Mouse (Mus musculus): ENCODE data around the gene Susd2. TPM values are rescaled to one million over a fixed set of nuclear protein-coding genes. Genes with fewer than 3 reads are reported as not detected.

Susd2 gene
- polyA plus RNA-seq (2014; fragmentation: Nextera tagmentation; extraction: Ambion mirVana), result 1.8 and 2.4 TPM in 2 replicates

DNA sequence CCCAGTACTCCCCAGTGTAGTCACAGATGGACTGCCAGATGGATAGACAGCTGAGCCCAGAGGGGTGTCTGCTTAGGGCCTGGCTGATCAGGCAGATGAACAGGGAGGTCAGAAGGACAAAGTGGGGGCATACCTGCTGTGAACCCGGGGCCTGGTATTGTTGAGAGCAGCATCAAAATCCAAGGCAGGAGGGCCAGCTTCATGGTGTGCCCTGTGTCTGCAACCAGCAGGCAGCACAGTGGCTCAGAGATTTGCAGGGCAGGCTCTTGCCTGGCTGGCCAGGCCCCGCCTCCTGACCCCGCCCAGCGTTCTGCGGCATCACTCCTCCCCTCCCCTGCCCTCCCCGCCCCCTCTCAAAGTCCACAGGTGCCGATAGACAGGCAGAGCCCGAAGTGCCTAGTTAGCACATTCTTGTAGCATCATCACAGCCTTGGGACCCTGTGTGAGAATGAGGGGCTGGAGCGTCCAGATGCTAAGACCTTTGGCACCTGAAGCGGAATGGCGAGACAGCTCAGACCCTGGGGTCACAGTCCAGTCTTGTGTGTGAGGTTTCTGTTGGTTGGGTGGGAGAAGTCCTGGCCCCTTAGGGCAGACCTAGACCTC, at the start of gene Susd2:
Gene Susd2, minus strand, starts transcription at position 268 of the 603 bp plus-strand sequence.
- peak within 1 kb of the TSS; percentile 14; the same call in 1 of the 2 replicates for H3K4me2 ChIP-seq (ENCODE audit: low read depth)
- 0 out of 2 replicates have a peak within 1 kb of the TSS, but pooled peaks have one; percentile 39 for H3K27ac ChIP-seq (ENCODE audit: low read depth, low read length)
- DNase-seq (ENCODE audit: low spot score) (peak; percentile 64), ATAC-seq (ENCODE audit: insufficient read depth, low FRiP score, low TSS enrichment) (peak; percentile 48)
- H3K4me1 ChIP-seq (ENCODE audit: control insufficient read depth, insufficient read depth, low read length), result peaks cover 12% of the 10 kb centered on the region; the same call in 1 of the 2 replicates
- WGBS, result 4% methylated on average over 10 of the region's 11 CpGs
- H3K9me3 ChIP-seq (ENCODE audit: control insufficient read depth, low read length), result no peaks in the 10 kb centered on the region
- no peaks in the 10 kb centered on the region for H3K27me3 ChIP-seq (ENCODE audit: control insufficient read depth, insufficient read depth, low read length)
- H3K9ac ChIP-seq (ENCODE audit: low read length), result no peak within 1 kb of the TSS
- H3K4me3 ChIP-seq (ENCODE audit: low read depth, low read length), result no peak within 1 kb of the TSS
- H3K36me3 ChIP-seq (ENCODE audit: control insufficient read depth, insufficient read depth, low read length), result peaks cover 3% of the 10 kb centered on the region

DNA sequence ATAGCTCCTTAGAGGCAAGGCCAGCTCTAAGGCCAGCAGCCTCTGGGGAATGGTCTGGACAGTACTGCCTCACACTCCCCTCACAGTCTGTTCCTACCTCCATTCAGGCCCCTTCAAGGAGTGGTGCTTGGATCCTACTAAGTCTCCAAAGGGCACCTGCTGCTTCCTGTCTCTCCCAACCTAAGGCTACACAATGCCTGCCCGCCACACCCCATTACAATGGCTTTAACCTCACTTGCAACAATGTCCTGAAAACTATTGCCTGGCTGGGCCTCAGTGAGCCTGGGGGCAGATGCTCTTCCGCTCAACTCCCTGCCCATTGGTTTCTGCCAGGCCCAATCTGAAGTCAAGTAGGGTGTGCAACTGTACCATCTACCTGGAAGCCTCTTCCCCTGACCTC, 44.8 kb upstream of the Susd2 start:
- ATAC-seq (ENCODE audit: insufficient read depth, low FRiP score, low TSS enrichment) (no peak), DNase-seq (ENCODE audit: low spot score) (no peak)
- Histone ChIP-seq H3K9ac (ENCODE audit: low read length) (no peak overlapping the region), H3K4me2 (ENCODE audit: low read depth) (no peak overlapping the region), H3K9me3 (ENCODE audit: control insufficient read depth, low read length) (no peaks in the 10 kb centered on the region), H3K4me3 (ENCODE audit: low read depth, low read length) (no peak overlapping the region), H3K27ac (ENCODE audit: low read depth, low read length) (no peak overlapping the region), H3K27me3 (ENCODE audit: control insufficient read depth, insufficient read depth, low read length) (no peaks in the 10 kb centered on the region), H3K4me1 (ENCODE audit: control insufficient read depth, insufficient read depth, low read length) (0 out of 2 replicates have a peak, but pooled peaks cover 4% of the 10 kb centered on the region), H3K36me3 (ENCODE audit: control insufficient read depth, insufficient read depth, low read length) (peaks cover 2% of the 10 kb centered on the region)
- 96% methylated on average over 2 of the region's 2 CpGs for WGBS

DNA sequence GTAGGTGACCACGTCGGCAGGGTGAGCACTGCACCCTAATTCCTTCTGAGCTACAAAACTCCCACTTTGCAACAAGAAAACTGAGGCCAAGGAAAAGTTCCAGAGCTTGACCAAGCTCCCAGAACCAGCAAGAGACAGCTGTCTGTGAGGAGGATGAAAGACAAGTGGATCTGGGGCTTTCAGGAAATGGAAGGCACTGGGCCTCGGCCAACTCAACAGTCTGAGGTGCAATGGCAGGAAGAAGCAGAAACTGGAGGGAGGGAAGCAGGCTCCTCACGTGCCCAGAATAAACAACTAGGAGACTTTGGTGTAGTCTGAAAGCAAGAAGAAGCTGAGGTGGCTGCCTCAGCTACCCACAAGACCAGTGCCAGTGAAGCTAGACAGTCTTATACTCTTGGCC, 42.9 kb upstream of the Susd2 start:
- no peak overlapping the region for H3K4me2 ChIP-seq (ENCODE audit: low read depth)
- H3K9ac ChIP-seq (ENCODE audit: low read length), result no peak overlapping the region
- no peak overlapping the region for H3K4me3 ChIP-seq (ENCODE audit: low read depth, low read length)
- H3K27me3 ChIP-seq (ENCODE audit: control insufficient read depth, insufficient read depth, low read length), result no peaks in the 10 kb centered on the region
- H3K4me1 ChIP-seq (ENCODE audit: control insufficient read depth, insufficient read depth, low read length), result 0 out of 2 replicates have a peak, but pooled peaks cover 4% of the 10 kb centered on the region
- 88% methylated on average over 4 of the region's 4 CpGs for WGBS
- peaks cover 2% of the 10 kb centered on the region for H3K36me3 ChIP-seq (ENCODE audit: control insufficient read depth, insufficient read depth, low read length)
- H3K9me3 ChIP-seq (ENCODE audit: control insufficient read depth, low read length), result no peaks in the 10 kb centered on the region
- ATAC-seq (ENCODE audit: insufficient read depth, low FRiP score, low TSS enrichment) (no peak), DNase-seq (ENCODE audit: low spot score) (no peak)
- no peak overlapping the region for H3K27ac ChIP-seq (ENCODE audit: low read depth, low read length)

DNA sequence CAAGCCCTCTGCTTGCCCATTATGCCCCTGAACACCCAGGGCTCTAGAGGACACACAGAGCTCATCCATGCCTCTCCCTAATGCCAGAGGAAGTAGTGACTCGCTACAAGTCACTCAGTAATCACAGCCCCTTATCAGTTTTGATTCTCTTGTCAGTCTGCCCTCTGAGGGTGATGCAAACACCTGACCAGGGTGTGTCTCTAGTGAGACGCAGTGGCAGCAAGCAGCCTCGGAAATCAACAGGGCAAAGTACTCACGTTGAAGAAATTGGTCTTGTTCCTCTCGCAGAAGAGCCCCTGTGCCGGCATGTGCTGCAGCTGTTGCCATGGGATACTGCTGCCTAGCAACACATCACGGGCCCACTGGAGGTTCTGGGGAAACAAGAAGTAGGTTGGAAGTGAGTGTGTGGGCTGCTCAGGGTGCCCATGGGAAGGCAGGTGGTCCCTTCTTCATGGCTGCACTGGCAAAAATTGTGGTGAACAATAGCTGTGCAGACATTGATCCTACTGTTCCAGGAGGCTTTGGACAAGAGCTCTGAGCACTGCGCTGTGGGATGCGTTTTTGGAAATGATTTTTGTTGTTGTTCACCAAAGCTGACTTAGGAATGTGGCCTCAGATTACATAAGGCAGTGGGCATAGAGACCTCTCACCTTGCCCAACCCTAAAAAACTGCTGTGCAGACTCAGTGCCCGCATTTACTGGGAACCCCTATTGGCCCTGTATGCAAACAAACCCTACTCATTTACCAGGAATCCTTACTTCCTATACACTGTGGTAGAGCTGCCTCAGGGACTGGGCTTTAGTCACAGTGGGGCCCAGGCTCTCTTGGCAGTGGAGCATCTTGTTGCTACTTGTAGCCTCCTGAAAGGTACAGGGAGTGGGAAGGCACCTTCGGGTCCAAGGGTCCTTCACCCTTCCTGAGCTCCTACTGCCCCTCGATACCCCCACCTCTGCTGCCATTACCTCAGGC, 40.5 kb upstream of the Susd2 start:
- H3K9ac ChIP-seq (ENCODE audit: low read length), result no peak overlapping the region

DNA sequence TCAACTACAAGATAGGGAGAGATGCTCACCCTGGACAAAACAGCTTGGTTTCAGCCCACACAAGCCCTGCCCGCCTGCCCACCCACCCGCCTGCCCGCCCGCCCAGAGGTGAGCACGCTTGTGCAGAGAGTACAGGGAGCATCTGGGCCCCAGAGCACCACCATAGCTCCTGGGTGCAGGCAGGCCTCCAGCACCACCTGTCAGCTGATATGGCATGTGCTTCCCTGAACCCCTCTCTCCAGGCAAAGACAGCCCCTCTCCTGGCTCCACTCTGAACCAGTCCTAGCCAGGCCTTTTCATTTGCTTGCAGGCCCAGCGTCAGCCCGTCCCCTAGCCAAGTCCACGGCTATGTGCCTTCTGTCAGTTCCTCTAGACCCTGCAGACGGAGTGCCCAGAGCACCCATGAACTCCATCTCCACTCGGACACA, 36.8 kb upstream of the Susd2 start:
- DNase-seq (ENCODE audit: low spot score) (no peak), ATAC-seq (ENCODE audit: insufficient read depth, low FRiP score, low TSS enrichment) (no peak)
- H3K9ac ChIP-seq (ENCODE audit: low read length), result no peak overlapping the region
- no peak overlapping the region for H3K27ac ChIP-seq (ENCODE audit: low read depth, low read length)
- H3K27me3 ChIP-seq (ENCODE audit: control insufficient read depth, insufficient read depth, low read length), result no peaks in the 10 kb centered on the region
- H3K4me2 ChIP-seq (ENCODE audit: low read depth), result no peak overlapping the region
- 95% methylated on average over 10 of the region's 10 CpGs for WGBS
- H3K4me3 ChIP-seq (ENCODE audit: low read depth, low read length), result no peak overlapping the region
- H3K9me3 ChIP-seq (ENCODE audit: control insufficient read depth, low read length), result no peaks in the 10 kb centered on the region
- H3K4me1 ChIP-seq (ENCODE audit: control insufficient read depth, insufficient read depth, low read length), result 0 out of 2 replicates have a peak, but pooled peaks cover 4% of the 10 kb centered on the region
- H3K36me3 ChIP-seq (ENCODE audit: control insufficient read depth, insufficient read depth, low read length), result 0 out of 2 replicates have a peak, but pooled peaks cover 2% of the 10 kb centered on the region

More for the DNA sequence above, 40.5 kb upstream of the Susd2 start:
- no peak overlapping the region for H3K27ac ChIP-seq (ENCODE audit: low read depth, low read length)
- H3K9me3 ChIP-seq (ENCODE audit: control insufficient read depth, low read length), result no peaks in the 10 kb centered on the region
- H3K4me2 ChIP-seq (ENCODE audit: low read depth), result no peak overlapping the region
- WGBS, result 61% methylated on average over 12 of the region's 12 CpGs
- H3K4me1 ChIP-seq (ENCODE audit: control insufficient read depth, insufficient read depth, low read length), result 0 out of 2 replicates have a peak, but pooled peaks cover 4% of the 10 kb centered on the region
- ATAC-seq (ENCODE audit: insufficient read depth, low FRiP score, low TSS enrichment) (peak; percentile 81), DNase-seq (ENCODE audit: low spot score) (peak; percentile 75)
- no peaks in the 10 kb centered on the region for H3K27me3 ChIP-seq (ENCODE audit: control insufficient read depth, insufficient read depth, low read length)
- H3K36me3 ChIP-seq (ENCODE audit: control insufficient read depth, insufficient read depth, low read length), result peaks cover 2% of the 10 kb centered on the region; the same call in 1 of the 2 replicates
- no peak overlapping the region for H3K4me3 ChIP-seq (ENCODE audit: low read depth, low read length)

DNA sequence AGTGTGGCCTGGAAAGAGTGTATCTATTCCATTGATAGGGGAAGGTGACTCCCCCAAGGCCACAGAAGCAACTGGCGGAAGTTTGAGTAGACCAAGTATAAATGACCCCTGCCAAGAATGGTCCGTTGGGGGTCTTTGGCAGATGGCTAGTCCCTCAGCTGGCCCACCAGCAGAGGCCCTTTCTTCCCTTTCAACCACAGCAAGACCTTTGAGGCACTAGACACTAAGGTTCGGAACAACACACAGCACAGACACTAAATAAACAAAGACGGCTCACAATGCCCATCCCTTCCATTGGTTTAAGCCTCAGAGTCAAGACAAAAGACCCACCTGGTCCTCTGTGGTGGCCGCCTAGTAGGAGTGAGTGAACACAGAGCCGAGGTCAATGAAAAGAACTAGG, 35.4 kb upstream of the Susd2 start:
- WGBS, result 86% methylated on average over 6 of the region's 6 CpGs

DNA sequence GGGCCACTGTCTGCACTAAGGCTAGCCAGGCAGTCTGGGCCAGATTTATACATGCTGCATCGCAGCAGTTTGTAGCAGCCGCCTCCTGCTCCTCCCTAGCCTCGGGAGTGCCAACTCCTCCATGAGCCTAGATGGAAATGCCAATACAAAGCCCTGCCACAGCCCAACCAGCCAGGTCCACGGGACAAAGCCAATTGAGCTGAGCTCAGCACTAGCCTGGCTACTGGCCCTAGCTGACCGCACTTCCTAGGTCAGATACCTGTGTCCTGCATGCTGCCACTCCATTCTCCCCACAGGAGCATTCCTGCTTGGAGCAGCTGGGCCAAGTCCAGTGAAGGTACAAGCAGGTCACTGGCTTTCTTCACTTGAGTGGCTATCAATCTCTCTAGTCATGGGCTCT, 34.2 kb upstream of the Susd2 start:
- Histone ChIP-seq H3K9ac (ENCODE audit: low read length) (no peak overlapping the region), H3K4me3 (ENCODE audit: low read depth, low read length) (no peak overlapping the region), H3K27me3 (ENCODE audit: control insufficient read depth, insufficient read depth, low read length) (no peaks in the 10 kb centered on the region), H3K9me3 (ENCODE audit: control insufficient read depth, low read length) (no peaks in the 10 kb centered on the region), H3K36me3 (ENCODE audit: control insufficient read depth, insufficient read depth, low read length) (0 out of 2 replicates have a peak, but pooled peaks cover 2% of the 10 kb centered on the region), H3K27ac (ENCODE audit: low read depth, low read length) (no peak overlapping the region), H3K4me1 (ENCODE audit: control insufficient read depth, insufficient read depth, low read length) (no peaks in the 10 kb centered on the region), H3K4me2 (ENCODE audit: low read depth) (no peak overlapping the region)
- WGBS, result 89% methylated on average over 5 of the region's 5 CpGs
- DNase-seq (ENCODE audit: low spot score) (no peak), ATAC-seq (ENCODE audit: insufficient read depth, low FRiP score, low TSS enrichment) (no peak)

More for the DNA sequence above, 35.4 kb upstream of the Susd2 start:
- Histone ChIP-seq H3K4me2 (ENCODE audit: low read depth) (no peak overlapping the region), H3K27ac (ENCODE audit: low read depth, low read length) (no peak overlapping the region), H3K4me1 (ENCODE audit: control insufficient read depth, insufficient read depth, low read length) (0 out of 2 replicates have a peak, but pooled peaks cover 3% of the 10 kb centered on the region), H3K36me3 (ENCODE audit: control insufficient read depth, insufficient read depth, low read length) (0 out of 2 replicates have a peak, but pooled peaks cover 2% of the 10 kb centered on the region), H3K4me3 (ENCODE audit: low read depth, low read length) (no peak overlapping the region), H3K9ac (ENCODE audit: low read length) (no peak overlapping the region), H3K27me3 (ENCODE audit: control insufficient read depth, insufficient read depth, low read length) (no peaks in the 10 kb centered on the region), H3K9me3 (ENCODE audit: control insufficient read depth, low read length) (no peaks in the 10 kb centered on the region)
- ATAC-seq (ENCODE audit: insufficient read depth, low FRiP score, low TSS enrichment) (no peak), DNase-seq (ENCODE audit: low spot score) (no peak)

DNA sequence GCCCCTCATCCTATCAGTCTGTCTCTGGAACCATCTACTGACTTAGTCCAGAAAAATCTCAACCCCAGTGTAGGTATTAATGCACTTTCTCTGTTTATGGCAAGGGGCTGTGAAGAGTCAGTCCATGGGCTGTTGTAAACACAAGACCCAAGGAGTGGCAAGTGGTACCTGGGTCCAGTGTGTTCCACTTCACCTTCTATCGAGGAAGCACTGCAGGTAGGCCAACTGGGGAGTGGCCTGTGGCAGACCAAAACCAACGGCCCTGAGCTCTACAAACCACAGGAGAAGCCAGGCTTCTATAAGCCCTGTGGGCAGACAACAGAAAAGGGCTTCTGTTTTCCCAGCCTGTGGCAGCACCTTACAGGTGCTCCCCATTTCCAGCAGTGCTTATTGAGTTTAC, 33.8 kb upstream of the Susd2 start:
- Histone ChIP-seq H3K27ac (ENCODE audit: low read depth, low read length) (no peak overlapping the region), H3K9me3 (ENCODE audit: control insufficient read depth, low read length) (no peaks in the 10 kb centered on the region), H3K4me1 (ENCODE audit: control insufficient read depth, insufficient read depth, low read length) (no peaks in the 10 kb centered on the region), H3K27me3 (ENCODE audit: control insufficient read depth, insufficient read depth, low read length) (no peaks in the 10 kb centered on the region), H3K4me2 (ENCODE audit: low read depth) (no peak overlapping the region), H3K36me3 (ENCODE audit: control insufficient read depth, insufficient read depth, low read length) (0 out of 2 replicates have a peak, but pooled peaks cover 2% of the 10 kb centered on the region), H3K4me3 (ENCODE audit: low read depth, low read length) (no peak overlapping the region), H3K9ac (ENCODE audit: low read length) (no peak overlapping the region)
- DNase-seq (ENCODE audit: low spot score), result no peak
- WGBS, result 77% methylated on average over 2 of the region's 2 CpGs
- ATAC-seq (ENCODE audit: insufficient read depth, low FRiP score, low TSS enrichment), result no peak
